Mouse (Mus musculus) megakaryocyte, adult 5-6 weeks (primary cell): ENCODE measurements at regions not wholly inside any gene's neighbourhood (a gene's known extent, or its start where the extent isn't known, plus 50 kb on each side); places are given as distances from the start of the nearest gene placed in this dataset.
A peak's percentile ranks its signal among the peaks of the same experiment; 100 is the strongest.

Experiments used
- ATAC-seq: 2 replicates; pipeline ENCODE4 v1.8.0; 2016; ENCODE audit warnings: mild to moderate bottlenecking, inconsistent platforms; ENCODE audit not compliant: poor library complexity, severe bottlenecking

DNA sequence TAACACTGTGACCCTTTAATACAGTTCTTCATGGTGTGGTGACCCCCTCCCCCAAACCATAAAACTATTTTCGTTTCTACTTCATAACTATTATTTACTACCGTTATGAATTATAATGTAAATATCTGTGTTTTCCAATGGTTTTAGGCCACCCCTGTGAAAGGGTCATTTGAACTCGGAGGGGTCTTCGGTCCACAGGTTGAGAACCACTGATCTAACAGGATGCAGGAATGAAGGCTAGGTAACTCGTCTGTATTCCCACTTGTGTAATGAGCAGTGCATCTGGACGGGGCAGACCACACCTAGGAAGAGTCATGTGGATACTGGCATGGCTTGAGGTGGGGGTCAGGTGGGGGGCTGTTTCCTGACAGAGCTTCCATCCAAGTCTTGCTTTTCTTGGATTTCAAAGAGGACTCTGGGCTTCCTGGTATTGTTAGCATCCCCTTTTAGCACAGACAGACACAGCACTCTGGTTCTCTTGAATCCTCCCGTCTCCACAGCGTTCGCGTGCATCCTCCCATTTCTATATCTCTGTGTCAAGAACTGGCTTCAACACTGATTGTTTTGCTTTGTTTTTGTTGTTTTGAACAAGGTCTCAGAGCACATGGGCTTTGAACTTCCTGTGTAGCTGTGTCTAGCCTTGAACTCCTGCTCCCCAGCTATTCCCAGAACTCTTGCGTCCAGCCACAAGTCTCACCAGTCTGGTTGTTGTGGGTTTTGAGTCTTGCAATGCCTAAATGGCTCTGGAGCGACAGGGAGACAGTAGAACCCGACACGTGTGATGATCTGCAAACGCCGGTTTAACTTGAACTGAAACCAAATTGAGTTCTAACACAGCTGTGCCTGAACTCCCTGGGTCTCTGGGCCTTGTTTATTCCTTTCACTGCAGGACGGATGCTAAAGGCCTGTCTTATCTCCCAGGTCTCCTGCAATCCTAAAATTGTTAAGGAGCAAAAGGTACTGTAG is 75.4 kb upstream of the Ralgps2 start:
- ATAC-seq = no peak

DNA sequence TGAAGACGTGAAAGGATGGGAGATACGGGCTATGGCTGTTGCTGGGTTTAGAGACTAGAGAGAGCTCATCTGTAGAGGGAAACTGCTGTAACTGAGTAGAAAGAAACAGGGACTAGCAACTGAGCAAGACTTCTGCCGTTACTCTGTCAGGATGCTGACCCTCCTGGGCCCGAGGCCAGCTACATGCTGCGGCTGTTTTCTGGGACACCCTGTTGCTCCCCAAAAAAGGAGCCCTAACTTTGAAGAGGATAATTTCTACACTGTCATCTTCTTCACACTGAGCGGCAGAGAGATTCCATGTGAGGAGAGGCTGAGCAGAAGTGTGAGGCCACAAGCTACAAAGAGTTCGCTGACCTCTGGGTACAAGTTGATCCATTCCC is 74.2 kb upstream of the Ralgps2 start:
- no peak for ATAC-seq

DNA sequence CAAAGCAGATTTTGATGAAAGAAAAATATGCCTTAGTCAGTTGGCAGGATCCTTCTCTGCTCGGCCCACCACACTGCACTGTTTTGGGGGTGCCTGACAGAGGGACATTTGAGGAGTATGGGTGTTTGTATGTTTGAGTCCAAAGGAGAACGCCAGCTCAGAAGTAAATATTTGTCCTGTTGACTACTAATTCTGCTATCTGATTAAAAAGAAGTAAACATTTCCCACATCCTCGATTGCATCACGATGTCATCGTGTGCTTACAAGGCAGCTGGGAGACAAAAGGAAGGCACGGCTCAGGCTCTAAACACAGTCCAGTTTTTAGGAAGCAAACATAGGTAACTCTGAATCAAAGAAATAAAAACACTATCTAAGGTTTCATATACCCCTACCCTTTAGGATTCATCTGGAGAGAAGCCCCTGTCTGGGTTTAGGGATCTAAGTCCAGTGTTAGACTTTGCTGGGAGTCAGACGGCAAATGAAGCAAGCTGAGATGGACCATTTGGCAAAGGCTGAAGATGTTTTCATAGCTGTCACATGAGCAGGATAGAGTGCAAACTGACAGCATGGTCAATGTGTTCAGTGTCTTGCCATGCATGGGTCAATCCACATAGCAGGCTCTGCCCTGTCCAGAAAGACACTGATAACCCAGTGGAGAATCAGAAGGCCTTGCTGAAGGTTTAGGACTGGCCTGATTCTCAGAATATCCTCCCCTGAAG is 73.7 kb upstream of the Ralgps2 start:
- ATAC-seq = no peak

DNA sequence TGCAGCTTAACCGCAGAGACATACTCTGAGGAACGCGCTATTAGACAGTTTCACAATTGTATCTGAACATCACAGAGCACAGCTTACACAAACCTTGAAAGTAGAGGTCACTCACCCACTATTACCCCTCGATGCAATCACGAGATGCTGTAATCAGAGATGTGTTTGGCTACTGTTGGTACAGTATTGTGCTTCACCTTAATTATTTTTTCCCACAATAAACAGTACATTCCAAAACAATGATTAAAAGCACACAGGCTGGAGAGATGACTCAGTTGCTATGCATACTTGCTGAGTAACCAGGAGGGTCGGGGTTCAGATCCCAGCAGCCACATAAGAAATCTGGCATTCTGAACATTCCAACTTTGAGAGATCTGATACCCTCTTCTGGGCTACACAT is 71.8 kb upstream of the Ralgps2 start:
- ATAC-seq = no peak

DNA sequence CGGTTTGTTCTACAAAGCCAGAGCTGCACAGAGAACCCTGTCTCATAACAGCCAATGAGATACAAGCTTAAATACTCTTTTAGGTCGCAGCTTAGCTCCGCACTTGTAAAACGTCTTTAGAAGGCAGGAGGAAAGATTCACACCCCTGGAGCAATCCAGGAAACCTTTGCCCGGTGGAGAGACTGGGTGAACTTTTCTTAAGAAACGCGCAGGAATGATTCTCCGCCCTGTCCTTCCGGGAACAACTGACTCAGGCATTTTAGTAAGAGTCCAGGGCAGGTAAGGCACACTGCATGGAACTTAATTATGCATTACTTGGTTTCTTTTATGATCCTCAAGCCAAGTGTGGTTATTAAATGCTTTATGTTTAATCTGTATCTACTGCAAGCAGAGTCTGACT is 70.0 kb upstream of the Ralgps2 start:
- no peak for ATAC-seq

DNA sequence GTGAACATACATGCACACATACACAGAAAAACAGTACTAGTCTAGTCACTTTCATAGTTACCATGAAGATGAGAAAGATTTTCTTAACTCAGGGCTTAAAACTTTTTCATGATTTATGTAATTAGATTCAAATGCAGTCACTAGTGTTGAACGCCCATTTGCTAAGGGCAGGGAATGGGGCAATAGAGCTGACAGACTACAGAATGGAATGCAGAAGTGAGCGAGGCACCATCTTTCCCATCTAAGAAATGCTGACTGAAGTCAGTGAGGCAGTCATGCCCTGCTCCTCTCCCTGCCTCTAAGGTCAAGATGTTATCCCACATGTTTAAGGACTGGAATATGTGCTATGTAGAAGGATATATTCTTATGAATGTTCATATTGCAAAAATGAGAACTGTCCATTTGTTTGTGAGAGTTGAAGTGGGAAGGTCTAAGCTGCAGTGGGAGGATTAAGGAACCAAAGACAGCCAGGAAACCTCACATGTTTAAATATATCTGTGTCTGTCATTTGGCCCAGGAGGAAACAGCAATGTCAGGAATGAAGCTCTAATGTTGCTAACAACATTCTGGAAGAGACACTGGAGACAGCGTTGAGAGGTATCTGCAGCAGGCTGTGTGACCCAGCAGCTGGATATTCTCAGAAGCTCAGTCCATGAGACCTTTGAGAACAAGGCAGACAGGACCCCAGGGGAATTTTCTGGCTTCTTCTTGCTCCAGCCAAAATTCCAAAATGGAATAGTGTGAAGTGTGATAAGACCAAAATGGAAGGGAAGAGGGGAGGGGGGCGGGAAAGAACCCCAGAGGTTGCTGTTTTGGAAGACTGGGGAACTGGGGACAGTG is 68.7 kb upstream of the Ralgps2 start:
- ATAC-seq = peak; percentile 82

DNA sequence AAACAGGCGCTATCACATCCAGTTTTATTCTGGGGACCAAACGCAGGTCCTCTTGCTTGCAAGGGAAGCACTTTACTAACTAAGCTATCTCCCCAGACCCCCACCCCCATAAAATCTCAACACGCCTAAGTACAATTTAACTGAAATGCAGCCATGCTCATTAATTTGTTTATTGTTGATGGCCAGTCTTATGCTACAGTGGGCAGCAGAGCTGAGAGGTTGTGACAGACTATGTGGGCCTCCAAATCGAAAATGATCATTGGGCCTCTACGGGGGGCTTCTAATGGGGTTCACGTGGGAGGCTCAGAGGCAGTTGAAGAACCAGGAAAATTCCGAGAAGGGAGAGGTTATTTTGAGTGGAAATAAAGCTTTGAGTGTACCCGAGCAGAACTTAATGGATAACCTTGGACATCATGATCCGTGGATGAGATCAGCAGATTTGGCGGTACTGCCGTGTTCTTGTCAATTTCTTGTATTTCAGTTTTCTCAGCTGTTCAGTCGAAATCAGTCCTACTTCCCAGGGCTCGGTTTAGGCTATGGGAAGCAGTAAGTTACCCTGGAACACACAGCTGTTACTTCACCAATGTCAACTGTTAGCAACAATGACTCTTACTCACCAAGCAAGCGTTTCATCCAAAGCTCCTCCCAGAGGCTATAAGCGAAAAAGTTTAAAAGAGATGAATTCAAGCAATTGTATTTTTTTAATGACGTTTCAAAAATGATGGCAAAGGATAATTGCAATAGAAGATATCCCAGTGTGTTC is 65.1 kb upstream of the Ralgps2 start:
- ATAC-seq = no peak

DNA sequence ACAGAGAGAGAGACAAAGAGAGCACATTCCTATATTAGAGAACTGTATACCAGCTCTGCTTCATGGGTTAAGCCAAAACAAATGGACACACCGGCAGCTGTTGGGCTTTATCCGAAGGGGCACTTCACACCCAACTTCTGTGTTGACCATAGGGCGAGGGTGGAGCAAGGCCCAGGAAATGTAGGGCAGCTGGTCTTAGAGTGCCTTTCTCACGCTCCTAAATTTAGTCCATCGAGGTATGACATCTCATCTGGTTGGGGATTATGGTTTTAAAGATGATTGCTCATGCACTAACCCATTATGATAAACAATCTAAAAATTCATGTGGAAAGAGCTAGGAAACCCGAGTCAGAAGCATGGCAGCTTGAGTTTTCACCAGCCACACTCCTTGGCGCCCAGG is 63.6 kb upstream of the Ralgps2 start:
- no peak for ATAC-seq

DNA sequence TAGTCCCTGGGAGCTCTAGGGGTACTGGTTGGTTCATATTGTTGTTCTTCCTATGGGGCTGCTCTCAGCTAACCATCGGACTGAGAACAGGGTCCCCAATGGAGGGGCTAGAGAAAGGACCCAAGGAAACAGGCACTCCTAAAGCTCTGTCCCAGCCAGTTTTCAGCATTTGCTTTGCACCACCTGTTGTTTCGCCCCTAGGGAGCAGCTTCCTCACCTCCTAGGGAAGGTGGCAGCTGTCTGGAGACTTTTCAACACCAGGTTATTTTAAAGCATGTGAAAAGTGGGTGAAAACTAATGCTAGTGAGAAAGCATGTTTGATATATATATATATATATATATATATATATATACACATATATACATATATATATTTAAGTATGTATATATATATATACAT is 62.8 kb upstream of the Ralgps2 start:
- no peak for ATAC-seq

DNA sequence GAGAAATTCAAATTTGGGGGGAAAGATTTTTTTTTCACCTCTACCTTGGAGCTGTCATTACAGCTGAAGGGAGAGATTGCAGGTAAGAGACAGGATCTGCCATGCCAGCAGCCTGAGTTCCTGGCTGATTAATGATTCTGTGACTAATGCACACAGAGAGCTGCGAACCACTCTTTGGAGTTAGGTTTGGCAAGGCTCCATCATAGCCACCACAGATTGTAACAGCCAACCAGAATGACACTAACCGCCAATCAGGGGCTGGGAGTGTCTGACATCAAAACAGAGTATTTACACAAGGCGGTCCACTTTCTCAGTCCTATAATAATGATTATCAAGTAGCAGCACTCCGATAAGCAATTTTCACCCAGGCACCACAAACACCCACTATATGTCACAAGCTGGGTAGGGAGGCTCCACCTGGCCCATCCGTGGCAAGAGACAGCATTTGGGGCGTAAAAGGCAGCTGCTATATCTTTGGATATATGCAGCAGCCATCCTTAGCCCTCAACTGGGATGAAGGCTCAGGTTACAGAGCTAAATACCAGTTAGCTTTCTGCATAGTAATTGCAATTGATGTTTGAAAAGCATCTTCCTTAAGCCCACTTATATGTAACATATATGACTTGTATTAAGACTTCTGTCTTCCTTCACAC is 61.7 kb upstream of the Ralgps2 start:
- ATAC-seq = no peak

DNA sequence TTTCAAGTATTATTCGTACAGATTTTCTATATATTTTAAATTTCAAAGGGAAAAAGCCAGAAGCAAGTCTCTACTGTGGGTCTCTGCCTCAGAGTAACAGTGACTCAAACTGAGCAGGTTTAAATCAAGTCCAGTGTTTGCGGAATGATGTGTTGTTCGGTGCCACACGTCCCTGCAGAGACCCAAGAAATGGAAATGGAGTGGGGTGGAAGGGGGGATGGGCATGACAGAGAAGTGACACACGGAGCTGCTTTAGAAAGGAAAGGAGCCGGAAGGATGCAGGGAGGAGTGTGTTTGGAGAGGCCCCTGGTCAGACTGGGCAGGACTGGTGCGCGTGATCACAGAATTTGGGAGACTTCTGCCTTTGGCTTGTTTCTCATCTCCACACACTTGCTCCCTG is 60.5 kb upstream of the Ralgps2 start:
- ATAC-seq = no peak

DNA sequence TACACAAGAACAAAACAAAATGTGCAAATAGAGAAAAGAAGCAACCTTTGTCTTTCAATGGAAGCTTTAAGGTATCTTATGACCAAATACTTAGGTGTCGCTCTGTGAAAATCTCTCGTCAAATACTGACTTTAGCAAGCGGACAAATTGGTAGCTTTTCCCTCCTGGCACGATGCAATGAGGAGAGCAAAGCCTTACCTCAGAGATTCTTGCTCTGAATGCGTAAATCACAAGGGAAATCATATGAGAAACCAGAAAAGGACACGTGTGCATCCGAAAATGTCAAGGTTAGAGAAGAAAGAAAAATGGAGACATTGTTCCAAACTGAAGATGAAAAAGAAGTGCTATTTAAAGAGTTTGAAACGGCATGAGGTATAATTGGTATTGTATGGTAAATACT is 59.8 kb upstream of the Ralgps2 start:
- no peak for ATAC-seq

DNA sequence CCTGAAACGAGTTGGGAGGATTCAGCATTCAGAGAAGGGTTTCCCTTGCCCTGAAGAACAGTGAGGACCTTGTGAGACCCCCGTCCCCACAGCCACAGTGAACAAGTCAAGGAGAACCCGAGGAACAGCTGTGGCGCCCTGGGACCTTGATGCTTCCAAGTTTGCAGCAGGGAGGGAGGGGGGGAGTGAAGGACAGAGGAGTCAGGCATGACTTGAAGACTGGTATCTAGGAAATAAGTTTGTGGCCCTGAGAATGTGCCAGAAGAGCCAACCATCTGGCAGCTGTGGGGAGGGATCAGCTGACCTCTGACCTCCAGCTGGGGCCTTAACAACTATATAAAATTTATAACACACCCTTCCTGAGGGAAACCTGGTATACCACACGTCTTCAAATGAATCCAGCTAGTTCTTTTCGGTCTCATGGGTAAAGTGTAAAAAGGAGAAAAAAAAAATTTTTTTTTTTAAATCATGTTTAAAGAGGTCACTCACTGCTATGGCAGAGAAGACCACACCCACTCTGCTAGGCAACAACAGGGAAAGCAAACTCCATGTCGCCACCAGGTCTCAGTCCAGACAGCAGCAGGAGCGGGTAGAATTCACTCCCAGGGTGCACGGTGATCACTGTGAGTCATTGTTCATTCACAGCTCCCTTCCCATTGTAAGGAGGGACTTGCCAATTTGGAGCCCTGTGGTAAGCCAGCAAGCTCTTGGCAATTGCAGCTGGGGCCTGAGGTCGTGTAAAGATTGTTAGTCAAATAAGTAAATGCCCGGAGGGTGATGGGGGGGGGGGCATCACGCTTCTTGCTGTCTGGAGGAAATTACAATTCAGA is 58.3 kb upstream of the Ralgps2 start:
- ATAC-seq = no peak

DNA sequence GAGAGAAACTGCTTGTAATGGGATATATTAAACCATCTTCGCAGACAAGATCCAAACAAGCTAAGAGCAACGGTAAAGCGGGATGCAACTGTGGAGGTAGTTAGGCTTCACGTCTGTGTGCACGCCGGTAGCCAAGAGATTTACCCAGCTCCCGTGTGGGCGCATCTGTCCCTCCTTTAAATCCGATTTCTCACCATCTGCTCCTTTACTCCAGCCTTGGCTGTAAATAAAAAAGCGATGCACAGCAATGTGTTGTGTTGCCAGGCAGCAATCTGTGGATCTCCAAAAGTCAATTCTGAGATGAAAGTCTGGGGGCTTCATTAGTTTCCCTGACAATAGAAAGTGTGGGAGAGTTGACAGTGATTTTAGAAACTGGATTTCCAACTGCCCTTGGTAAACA is 57.6 kb upstream of the Ralgps2 start:
- ATAC-seq = no peak

DNA sequence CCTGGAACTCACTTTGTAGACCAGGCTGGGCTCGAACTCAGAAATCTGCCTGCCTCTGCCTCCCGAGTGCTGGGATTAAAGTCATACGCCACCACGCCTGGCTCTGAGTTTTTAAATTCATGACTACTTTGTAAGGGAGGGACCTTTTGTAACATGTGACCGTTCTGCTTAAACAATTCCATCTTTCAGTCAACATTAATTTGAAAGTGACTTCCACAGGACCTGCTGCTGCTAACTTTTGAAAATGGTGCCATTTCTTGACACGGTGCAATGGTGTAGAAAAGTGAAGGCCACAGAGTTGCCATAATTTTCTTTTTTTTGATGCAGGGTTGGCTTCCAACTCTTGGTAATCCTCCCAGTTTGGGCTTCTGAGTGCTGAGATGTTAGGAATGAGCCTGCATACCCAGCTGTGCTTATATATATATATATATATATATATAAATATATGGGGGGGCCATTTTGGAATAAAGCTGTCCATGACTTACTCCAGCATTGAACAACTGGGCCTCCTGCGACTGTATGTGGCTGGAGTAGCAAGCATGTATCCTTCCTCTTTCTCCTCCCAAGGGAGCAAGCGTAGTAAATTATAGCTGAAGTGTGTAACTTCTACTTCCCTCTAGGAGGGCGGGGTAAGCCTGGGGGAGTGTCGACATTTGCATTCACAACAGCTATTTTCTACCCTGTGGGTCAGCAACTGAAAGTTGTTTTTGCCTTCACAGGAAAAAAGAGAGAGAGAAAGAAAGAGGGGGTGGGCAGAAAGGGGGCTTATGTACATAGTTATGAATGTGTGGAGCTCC is 56.9 kb upstream of the Ralgps2 start:
- ATAC-seq = peak; percentile 93

DNA sequence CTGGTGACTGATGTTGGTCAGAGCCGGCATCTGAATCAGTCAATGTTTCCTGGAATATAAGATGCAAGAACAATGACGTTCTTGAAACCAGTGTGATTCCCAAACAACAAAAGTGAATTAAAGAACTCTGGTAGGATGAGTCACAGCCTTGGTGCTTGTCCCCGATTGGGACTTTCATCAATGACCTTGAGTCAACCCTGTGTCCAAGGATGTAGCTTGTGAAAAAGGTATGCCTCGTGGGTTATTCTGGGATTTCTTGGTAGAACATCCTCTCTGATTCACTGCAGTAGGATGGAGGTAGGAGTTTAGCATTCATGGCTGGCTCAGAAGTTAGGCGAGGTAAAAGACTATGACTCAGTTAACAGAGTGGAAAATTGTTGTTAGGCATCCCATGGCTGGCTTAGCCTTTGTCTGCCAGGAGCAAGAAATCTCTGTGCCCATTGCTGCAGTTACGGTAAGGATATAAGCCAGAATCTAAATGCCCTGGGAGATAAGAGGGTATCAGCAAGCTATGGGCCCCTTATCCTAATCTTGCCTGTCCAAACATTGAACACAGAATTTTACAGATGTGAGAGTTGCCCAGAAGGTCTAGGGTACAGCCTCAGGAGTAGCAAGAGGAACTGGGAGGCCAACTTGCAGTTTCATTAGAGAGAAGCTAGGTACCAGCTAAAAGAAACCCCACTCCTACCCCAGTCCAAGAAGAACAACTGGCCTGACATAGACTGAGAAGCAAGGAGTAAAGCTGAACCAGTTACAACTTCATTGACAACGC is 55.9 kb upstream of the Ralgps2 start:
- ATAC-seq = peak; percentile 55

DNA sequence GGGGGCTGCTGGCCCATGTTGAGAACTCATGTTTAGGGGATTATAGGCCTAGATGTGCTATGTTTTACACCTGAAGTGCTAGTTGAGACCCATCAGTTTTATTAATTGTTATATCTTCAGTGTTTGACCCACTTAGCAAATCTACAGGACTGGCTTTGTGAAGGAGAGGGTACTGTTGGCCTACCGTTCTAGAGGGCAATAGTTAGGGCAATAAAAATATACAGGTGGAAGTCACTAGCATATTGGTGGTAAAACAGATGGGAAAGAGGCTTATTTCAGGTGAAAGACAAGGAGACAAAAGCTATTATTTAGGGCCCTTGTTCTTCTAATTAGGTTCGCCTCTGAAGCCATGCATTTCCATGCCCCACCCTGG is 55.2 kb upstream of the Ralgps2 start:
- ATAC-seq = no peak
